Mouse (Mus musculus): Measurements from ENCODE around the gene Lrsam1.

Gene Lrsam1

GRCm38 (mm10) chr2:32966689-32967631 lies 5.5 kb upstream of the Lrsam1 start:
- DNase-seq (ENCODE audit: low spot score) = peak; percentile 88

GRCm38 (mm10) chr2:32966184-32966688 lies 4.8 kb upstream of the Lrsam1 start:
- DNase-seq (ENCODE audit: low spot score) = no peak

- no peak for DNase-seq (ENCODE audit: low spot score)
Observed at GRCm38 (mm10) chr2:32965511-32966183, 4.2 kb upstream of the Lrsam1 start.

- DNase-seq (ENCODE audit: low spot score) = no peak
Observed at GRCm38 (mm10) chr2:32964659-32965457, 3.4 kb upstream of the Lrsam1 start.

- no peak for DNase-seq (ENCODE audit: low spot score)
Observed at GRCm38 (mm10) chr2:32963981-32964380, 2.6 kb upstream of the Lrsam1 start.

GRCm38 (mm10) chr2:32963544-32963943 lies 2.1 kb upstream of the Lrsam1 start:
- DNase-seq (ENCODE audit: low spot score) = no peak

- no peak for DNase-seq (ENCODE audit: low spot score)
Observed at GRCm38 (mm10) chr2:32962875-32963220, 1.4 kb upstream of the Lrsam1 start.

GRCm38 (mm10) chr2:32962062-32962874 lies 854 bp upstream of the Lrsam1 start:
- DNase-seq (ENCODE audit: low spot score) = no peak

- no peak for DNase-seq (ENCODE audit: low spot score)
Observed at GRCm38 (mm10) chr2:32960273-32960672, 1.1 kb downstream of the Lrsam1 start.

- DNase-seq (ENCODE audit: low spot score) = no peak
Observed at GRCm38 (mm10) chr2:32957344-32957743, 4.1 kb downstream of the Lrsam1 start.

- DNase-seq (ENCODE audit: low spot score) = no peak
Observed at GRCm38 (mm10) chr2:32954581-32954980, 6.8 kb downstream of the Lrsam1 start.

GRCm38 (mm10) chr2:32947454-32947853 lies 14.0 kb downstream of the Lrsam1 start:
- no peak for DNase-seq (ENCODE audit: low spot score)

GRCm38 (mm10) chr2:32940483-32940882 lies 20.9 kb downstream of the Lrsam1 start:
- DNase-seq (ENCODE audit: low spot score) = no peak

GRCm38 (mm10) chr2:32939418-32939817 lies 22.0 kb downstream of the Lrsam1 start:
- peak; percentile 35 for DNase-seq (ENCODE audit: low spot score)

- DNase-seq (ENCODE audit: low spot score) = no peak
Observed at GRCm38 (mm10) chr2:32938741-32939140, 22.7 kb downstream of the Lrsam1 start.

- DNase-seq (ENCODE audit: low spot score) = no peak
Observed at GRCm38 (mm10) chr2:32931730-32932129, 29.7 kb downstream of the Lrsam1 start.

GRCm38 (mm10) chr2:32928947-32929829 lies 32.2 kb downstream of the Lrsam1 start:
- no peak for DNase-seq (ENCODE audit: low spot score)

GRCm38 (mm10) chr2:32928235-32928946 lies 33.0 kb downstream of the Lrsam1 start:
- DNase-seq (ENCODE audit: low spot score) = peak; percentile 88

GRCm38 (mm10) chr2:32927624-32928234 lies 33.7 kb downstream of the Lrsam1 start:
- peak; percentile 82 for DNase-seq (ENCODE audit: low spot score)
